Mouse (Mus musculus) layer of hippocampus, adult 2 months (tissue): ENCODE data around the gene Carhsp1. TPM values are rescaled to one million over a fixed set of nuclear protein-coding genes. Genes with fewer than 3 reads are reported as not detected.

Experiments used
- DNase-seq, 2 experiments: peaks; one replicate each; pipeline ENCODE4 v3.0.0; 2022; ENCODE audit warnings: low spot score in 2 of 2
- H3K27ac ChIP-seq: fragments of 200-600 bp; 2 replicates; pipeline ENCODE4 v1.8.1; 2022
- H3K4me3 ChIP-seq: fragments of 200-600 bp; 2 replicates; pipeline ENCODE4 v1.8.1; 2022; ENCODE audit warnings: mild to moderate bottlenecking
- CTCF ChIP-seq: fragments of 200-600 bp; conservative IDR thresholded peaks from 2 replicates; pipeline ENCODE4 v1.8.1; 2022; ENCODE audit warnings: antibody characterized with exemption, mild to moderate bottlenecking, moderate library complexity
- total RNA-seq, 2 experiments: library from RNA; stranded (reverse); gene quantifications; 2 replicates each; pipeline ENCODE4 v1.2.3; 2021

Gene Carhsp1
- total RNA-seq, 2 experiments from 2014 or later, result 22.1 to 22.4 TPM

DNA sequence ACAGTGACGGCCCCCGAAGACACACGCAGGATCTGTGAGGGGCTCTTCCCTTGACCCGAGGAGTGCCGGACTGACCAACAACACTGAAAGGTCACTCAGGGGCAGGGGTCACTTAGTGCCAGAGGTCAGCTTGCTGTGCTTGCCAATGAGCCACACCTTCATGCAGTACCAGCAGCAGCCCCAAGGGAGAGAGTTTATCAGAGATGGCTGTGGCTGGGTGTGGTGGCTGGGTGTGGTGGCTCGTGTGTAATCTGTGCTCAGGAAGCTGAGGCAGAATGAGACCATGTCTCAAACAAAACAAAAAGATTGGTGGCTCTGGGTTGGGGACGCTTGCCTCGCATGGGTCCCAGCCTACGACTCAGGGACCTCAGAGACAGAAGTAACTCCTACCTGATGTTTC, 16.4 kb downstream of the Carhsp1 start:
- TF ChIP-seq CTCF, result no peak; the same call in 1 of the 2 replicates
- Histone ChIP-seq H3K4me3 (no peak overlapping the region), H3K27ac (no peak overlapping the region)
- DNase-seq, result no peak

DNA sequence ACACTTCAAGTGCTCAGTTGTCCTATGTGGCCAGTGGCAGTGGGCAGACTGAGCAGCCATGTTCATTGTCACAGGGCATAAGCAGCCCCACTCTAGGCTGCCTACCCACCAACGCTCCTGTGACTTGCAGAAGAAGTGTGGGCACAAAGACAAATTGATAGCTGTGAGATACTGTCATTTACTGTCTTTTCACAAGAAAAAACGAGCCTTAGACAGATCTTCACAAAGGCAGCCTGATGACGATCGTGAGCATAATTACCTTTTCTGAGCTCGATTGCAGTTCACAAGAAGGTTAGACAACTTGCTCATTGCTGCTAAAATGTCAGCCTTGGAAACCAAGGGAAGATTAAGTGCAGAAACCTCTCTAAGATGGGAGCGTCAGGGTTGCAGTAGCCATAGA, 16.8 kb downstream of the Carhsp1 start:
- TF ChIP-seq CTCF, result no peak
- Histone ChIP-seq H3K4me3 (no peak overlapping the region), H3K27ac (no peak overlapping the region)
- no peak for DNase-seq

DNA sequence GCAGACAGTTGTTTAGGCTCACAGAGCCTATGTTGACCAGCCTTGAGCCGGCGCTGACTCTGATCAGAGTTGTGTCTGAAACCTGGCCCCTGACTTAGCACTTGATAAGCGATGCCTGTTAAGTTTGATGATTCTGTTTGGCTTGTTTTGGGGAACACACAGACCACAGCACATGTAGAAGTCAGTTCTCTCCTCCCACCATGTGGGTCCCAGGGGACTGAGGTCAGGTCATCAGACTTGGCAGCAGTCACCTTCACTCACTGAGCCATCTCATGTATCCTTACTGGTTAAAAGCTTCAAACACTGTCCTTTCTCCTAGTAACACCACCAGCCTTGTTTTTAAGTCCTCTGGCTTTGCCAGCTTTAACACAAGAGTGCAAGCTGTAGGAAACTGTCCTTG, 21.9 kb downstream of the Carhsp1 start:
- no peak for TF ChIP-seq CTCF
- H3K4me3 ChIP-seq, result no peak overlapping the region
- DNase-seq, result no peak
- no peak overlapping the region for H3K27ac ChIP-seq

DNA sequence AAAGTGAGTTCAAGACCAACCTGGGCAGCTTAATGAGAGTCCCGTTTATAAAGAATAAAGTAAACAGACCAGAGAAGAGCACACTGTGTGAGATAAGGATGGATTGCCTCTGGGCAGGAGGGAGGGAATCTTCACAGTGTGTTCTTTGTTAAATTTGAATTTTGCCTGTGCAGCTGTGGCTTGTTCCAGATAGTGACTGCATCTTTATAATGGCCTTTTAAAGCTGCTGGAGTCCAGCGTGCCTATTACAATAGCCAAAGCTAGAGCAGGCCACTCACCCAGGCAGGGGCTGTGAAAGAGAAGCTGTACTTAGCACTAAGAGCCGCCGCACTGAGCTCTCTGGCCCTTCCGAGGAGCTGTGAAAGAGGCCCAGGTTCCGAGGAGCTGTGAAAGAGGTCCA, 26.4 kb downstream of the Carhsp1 start:
- no peak for TF ChIP-seq CTCF
- DNase-seq, result no peak
- Histone ChIP-seq H3K4me3 (no peak overlapping the region), H3K27ac (peak overlapping the region; percentile 65)

DNA sequence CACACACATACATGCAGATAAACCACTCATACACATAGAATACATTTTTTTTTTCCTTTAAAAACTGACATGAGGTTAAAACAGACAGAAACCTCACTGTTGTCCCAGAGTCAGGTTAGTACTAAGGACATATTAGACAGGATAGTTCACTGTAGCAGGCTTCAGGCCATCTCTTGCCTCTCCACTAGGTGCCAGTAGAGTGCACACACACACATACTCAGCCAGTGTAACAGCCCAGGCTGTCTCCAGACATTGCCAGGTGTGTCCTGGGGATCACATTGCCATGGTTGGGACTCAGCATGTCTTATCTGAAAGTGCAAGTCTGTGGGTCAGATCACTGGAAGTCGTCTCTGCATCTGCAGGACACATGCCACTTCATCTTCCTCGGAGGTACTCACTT, 28.1 kb downstream of the Carhsp1 start:
- Histone ChIP-seq H3K27ac (no peak overlapping the region), H3K4me3 (no peak overlapping the region)
- DNase-seq, result peak in 1 of 2 experiments; percentile 39
- TF ChIP-seq CTCF, result peak; percentile 93

DNA sequence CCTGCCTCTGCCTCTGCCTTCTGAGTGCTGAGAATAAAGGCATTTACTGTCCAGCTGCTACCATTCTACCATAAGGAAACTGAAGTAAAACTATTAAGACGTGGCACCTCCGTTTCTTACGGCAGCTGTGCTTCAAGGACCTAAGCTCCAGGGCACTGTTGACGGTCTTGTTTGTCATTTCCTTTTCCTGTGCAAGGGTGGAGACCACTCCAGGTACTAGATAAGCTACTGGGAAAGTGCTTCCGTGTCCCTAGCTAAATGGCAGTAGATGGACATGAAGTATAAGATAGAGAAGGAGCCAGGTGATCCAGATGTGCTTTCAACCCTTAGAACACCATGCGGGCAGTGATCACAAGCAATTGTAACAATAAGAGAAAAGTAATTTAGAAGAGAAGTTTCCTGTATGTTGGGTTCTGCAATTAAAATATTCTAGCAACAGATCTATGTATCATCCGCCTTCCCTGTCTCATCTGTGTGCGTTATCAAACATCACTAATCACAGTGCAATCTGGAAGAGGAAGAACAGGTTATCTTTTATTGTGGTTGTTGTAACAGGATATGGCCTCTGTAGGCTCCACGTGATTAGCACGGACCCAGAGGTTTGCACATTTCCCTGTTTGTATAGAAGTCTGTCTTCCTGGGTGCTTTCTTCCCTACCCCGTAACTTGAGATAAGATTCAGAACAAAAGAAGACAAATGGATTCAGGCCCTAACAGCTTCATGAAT, 32.3 kb downstream of the Carhsp1 start:
- H3K27ac ChIP-seq, result no peak overlapping the region
- H3K4me3 ChIP-seq, result no peak overlapping the region
- no peak for DNase-seq
- TF ChIP-seq CTCF, result no peak

DNA sequence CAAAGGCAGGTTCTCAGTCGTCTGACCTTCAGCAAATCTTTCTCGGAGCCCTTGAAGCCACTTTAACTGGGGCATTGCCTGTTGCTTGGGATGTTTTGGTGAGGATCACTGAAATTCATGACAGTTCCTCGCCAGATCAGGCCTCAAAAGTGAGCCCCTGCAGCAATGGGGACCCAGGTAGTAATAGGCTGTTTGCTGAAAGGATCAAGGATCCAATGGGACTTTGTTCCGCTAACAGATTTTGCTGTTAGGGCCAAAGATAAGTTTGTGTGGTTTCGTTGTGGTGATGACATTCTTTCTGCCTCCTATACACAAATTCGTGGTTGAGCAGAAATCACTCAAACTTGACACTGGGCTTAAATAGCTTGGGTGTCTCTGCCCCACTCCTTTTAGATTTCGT, 33.8 kb downstream of the Carhsp1 start:
- TF ChIP-seq CTCF, result no peak
- H3K4me3 ChIP-seq, result peak overlapping the region; percentile 96
- DNase-seq, result no peak
- peak overlapping the region; percentile 92 for H3K27ac ChIP-seq

DNA sequence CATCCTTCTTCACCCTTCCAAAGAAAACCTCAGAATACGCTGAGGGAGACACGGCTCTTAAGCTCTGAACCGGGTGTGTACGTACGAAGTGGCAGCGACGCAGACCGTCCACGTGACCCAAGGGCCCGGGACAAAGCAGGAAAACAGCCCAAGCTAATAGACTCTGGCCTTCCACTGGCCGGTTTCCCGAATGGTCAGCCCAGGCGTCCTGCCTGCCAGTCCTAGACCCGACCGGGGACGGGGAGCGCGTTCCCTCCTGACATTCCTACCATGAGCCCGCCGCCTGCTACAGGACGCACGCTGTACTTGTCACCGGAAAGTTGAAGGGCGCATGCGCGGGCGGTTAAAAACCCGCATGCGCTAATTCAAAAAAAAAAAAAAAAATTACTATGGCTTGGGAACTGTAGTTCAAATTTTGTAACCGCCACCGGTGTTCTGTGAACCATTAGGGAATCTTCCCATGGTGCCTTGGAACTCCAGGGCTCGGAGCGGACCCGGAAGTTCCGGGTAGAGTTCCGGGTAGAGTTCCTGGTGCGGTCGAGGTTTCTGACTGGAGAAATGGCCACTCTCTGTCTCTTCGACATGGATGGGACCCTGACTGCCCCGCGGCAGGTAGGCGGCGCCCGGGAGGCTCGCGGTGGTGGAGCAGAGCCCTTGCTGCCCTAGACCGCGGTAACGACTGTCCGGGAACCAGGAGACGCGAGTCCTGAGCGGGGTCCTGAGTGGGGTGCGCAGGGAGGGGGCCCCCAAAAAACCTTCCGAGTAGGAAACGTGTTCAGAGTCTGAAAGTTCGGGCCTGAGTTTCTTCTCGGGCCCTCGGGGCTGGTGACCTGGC, 34.5 kb downstream of the Carhsp1 start, which contains the start of the genes Pmm2 and Tmem186:
Pmm2 (plus strand) TSS at position 458 of the 835 bp plus-strand sequence.
Tmem186 (minus strand) TSS at position 496 of the 835 bp plus-strand sequence.
- Histone ChIP-seq H3K4me3 (peak within 1 kb of the TSS; percentile 96), H3K27ac (peak within 1 kb of the TSS; percentile 92)
- peak; percentile 79 to 90 for DNase-seq
- peak; percentile 48 for TF ChIP-seq CTCF

DNA sequence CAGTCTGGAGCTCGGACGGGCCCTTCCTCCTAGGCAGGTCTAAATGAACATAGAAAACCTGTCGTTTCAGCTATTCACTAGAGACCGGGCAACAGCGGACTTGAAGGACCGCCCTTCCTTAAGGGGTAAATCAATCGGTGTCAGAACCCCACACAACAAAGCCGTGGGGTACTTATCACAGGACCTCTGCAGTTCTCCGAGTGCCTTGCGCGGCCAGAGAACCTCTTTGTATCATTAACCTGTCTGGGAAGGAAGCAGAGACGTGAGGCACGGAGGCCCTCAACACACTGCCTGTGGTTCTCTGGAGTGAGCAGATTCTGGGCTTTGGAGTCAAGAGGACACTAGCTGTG, 35.1 kb downstream of the Carhsp1 start:
- TF ChIP-seq CTCF, result no peak
- Histone ChIP-seq H3K4me3 (peak overlapping the region; percentile 96), H3K27ac (peak overlapping the region; percentile 92)
- DNase-seq, result no peak

DNA sequence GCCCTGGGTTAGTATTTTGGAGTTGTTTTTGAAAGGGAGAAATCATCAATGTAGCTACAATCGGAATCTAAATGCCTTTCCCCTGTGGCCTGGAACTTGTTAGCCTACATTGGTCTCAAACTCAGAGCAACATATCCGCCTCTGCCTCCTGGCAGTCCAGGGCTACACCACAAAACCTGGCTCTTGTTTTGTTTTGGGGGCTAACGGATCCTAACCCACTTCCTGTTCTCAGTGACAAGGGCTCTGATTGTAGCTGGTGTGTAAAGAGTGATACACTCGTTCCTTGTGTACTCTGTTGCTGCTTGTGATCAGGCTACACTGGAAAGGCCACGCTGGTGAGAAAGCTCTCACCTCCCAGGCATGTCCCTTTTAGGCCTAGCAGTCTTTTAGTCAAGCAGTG, 40.5 kb downstream of the Carhsp1 start:
- DNase-seq, result no peak
- Histone ChIP-seq H3K27ac (no peak overlapping the region), H3K4me3 (no peak overlapping the region)
- no peak for TF ChIP-seq CTCF

DNA sequence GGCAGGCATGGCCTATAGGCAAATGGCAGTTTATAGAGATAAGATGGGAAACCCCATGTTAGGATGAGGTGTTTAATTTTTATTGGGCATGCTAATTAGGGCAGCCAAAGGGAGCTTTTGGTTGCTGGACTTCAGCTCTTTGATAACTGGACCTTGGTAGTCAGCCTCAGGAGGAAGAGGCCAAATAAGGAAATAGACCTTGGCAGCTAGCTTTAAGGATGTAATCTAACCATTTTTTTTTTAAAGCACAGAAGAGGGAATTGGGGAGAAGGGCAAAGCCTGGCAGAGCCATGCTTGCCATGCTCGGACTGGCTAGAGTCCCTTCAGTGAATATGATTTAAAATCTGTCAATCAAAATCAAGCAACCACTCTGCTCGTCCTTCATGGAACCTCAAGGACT, 41.5 kb downstream of the Carhsp1 start:
- TF ChIP-seq CTCF, result no peak

DNA sequence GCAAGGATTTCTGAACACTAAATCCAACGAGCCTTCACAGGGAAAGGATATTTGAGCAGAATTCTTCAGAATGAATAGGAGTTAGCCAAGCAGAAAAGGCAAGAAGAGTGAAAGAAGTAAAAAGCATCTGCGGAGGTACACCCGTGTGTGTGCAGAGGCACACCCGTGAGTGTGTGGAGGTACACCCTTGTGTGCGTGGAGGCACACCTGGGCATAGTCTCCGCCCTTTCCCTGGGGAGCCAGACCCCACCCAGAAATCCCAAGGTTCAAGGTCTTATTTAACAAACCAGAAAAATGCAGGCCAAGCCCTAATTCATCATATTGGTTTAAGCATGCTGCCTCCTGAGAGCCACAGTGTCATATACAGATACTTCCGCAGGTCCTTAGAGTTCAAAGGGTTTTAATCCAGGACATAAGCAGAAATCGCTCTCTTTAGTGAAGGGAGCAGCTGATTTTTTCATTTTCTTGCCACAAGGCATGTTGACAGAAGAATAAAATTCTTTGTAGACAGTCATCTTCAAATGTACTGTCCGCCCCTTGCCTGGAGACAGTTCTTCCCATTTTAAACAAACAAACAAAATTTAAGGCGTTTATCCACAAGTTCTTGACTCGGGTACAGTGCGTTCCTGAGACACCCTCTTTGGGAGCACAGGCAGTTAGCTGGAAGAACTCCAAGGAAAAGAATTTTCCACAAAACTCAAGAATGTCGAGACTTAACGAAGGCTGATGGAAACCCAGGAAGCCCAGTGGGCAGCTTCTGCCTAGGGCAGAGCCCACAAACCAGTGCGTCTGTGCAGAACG, 51.4 kb downstream of the Carhsp1 start:
- TF ChIP-seq CTCF, result no peak
- Histone ChIP-seq H3K4me3 (no peak overlapping the region), H3K27ac (no peak overlapping the region)
- DNase-seq, result no peak

More for the DNA sequence above, 41.5 kb downstream of the Carhsp1 start:
- no peak overlapping the region for H3K4me3 ChIP-seq
- no peak for DNase-seq
- H3K27ac ChIP-seq, result no peak overlapping the region
